Mouse (Mus musculus) intestine, postnatal 0 days (tissue): ENCODE measurements around the gene Rspo4. TPM values are rescaled to one million over a fixed set of nuclear protein-coding genes. Genes with fewer than 3 reads are reported as not detected.

Experiments
- ATAC-seq: fragments of 200-750 bp; cut with Nextera tagmentation; 2 replicates; pipeline ENCODE4 v1.8.0; 2017; ENCODE audit warnings: mild to moderate bottlenecking, moderate TSS enrichment, moderate library complexity
- H3K27ac ChIP-seq: fragments of 300-500 bp; sonication (generic); 2 replicates; pipeline ENCODE4 v1.5.1; 2014; ENCODE audit warnings: mild to moderate bottlenecking, low read depth, low read length, moderate library complexity
- H3K27me3 ChIP-seq: fragments of 300-500 bp; sonication (generic); replicated peaks from 2 replicates; pipeline ENCODE4 v1.6.1; 2014; ENCODE audit warnings: low read length, mixed read lengths; ENCODE audit not compliant: control insufficient read depth, insufficient read depth
- H3K36me3 ChIP-seq: fragments of 300-500 bp; sonication (generic); 2 replicates; pipeline ENCODE4 v1.6.1; 2014; ENCODE audit warnings: mild to moderate bottlenecking, moderate library complexity; ENCODE audit not compliant: control insufficient read depth, insufficient read depth
- H3K4me1 ChIP-seq: fragments of 300-500 bp; sonication (generic); replicated peaks from 2 replicates; pipeline ENCODE4 v1.6.1; 2014; ENCODE audit warnings: antibody characterized with exemption, low read length, mixed read lengths; ENCODE audit not compliant: control insufficient read depth, insufficient read depth
- H3K4me2 ChIP-seq: fragments of 300-500 bp; sonication (generic); replicated peaks from 2 replicates; pipeline ENCODE4 v1.6.1; 2014; ENCODE audit warnings: low read depth, mild to moderate bottlenecking, moderate library complexity
- H3K4me3 ChIP-seq: fragments of 300-500 bp; sonication (generic); 2 replicates; pipeline ENCODE4 v1.5.1; 2014; ENCODE audit warnings: low read depth, low read length
- H3K9ac ChIP-seq: fragments of 300-500 bp; sonication (generic); 2 replicates; pipeline ENCODE4 v1.6.1; 2014; ENCODE audit warnings: mild to moderate bottlenecking, low read depth, low read length
- H3K9me3 ChIP-seq: fragments of 300-500 bp; sonication (generic); 2 replicates; pipeline ENCODE4 v1.6.1; 2016; ENCODE audit warnings: mixed run types; ENCODE audit not compliant: control insufficient read depth
- CTCF ChIP-seq: sonication (generic); IDR thresholded peaks from 2 replicates; pipeline ENCODE4 v1.5.1; 2016; ENCODE audit warnings: low read depth, mild to moderate bottlenecking, control low read depth, antibody characterized with exemption, moderate library complexity
- WGBS: fragments of 180-500 bp; shearing (Covaris S2); extraction: QIAGEN DNeasy Blood & Tissue Kit; methylation state at CpG from one replicate; pipeline ENCODE4 v1.1.7; 2014; 5-methylcytosine and 5-hydroxymethylcytosine counted together
- polyA plus RNA-seq: library from polyadenylated mRNA; unstranded; fragments of >200 nt; fragmentation: Nextera tagmentation; extraction: Ambion mirVana; gene quantifications from 2 replicates; pipeline ENCODE4 v1.2.1, GENCODE M21; 2015

Gene Rspo4
- polyA plus RNA-seq, 1 experiment from 2014 or later: not detected

DNA sequence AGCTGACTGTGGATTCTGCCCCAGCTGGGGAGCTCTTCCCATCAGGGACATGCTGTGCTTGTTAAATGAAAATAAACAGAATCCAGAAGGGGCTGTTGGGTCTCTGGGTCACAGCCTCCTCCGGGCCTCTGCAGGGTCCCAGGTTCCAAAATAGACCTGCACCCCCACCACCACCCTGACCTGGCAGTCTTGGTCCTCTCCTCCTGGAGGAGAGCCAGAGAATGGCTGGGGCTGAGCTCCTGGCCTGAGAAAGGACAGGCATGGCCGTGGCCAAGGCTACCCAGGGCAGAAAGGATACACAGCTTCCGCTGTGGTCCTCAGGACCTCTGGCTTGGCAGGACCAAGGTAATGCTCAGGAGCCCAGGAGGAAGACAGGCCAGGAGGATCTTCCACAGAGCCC is 61.9 kb downstream of the Rspo4 start:
- Histone ChIP-seq H3K27me3 (no peaks in the 10 kb centered on the region), H3K36me3 (no peaks in the 10 kb centered on the region), H3K4me2 (no peak overlapping the region), H3K4me1 (no peaks in the 10 kb centered on the region), H3K9ac (no peak overlapping the region), H3K27ac (no peak overlapping the region), H3K9me3 (no peaks in the 10 kb centered on the region), H3K4me3 (no peak overlapping the region)
- ATAC-seq: no peak
- WGBS: 51% methylated on average over 3 of the region's 3 CpGs
- TF ChIP-seq CTCF: no peak

DNA sequence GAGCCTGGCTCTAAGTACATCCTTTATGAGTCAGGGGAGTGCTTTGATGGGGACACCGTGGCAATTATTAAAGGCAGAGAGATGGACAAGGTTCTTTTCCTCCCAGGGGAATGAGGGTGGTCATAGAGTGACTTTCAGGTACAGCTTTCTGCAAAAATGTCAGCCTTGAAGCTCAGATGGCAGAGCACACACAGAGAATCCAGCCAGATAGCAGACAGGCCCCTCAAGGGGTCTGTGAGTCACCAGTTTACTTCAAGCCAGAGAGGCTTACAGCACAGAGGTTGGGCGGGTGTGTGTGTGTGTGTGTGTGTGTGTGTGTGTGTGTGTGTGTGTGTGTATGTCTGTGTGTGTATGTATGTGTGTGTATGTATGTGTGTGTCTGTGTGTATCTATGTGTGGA is 64.3 kb downstream of the Rspo4 start:
- Histone ChIP-seq H3K4me1 (no peaks in the 10 kb centered on the region), H3K9me3 (no peaks in the 10 kb centered on the region), H3K9ac (no peak overlapping the region), H3K36me3 (no peaks in the 10 kb centered on the region), H3K27ac (no peak overlapping the region), H3K4me3 (no peak overlapping the region), H3K4me2 (no peak overlapping the region), H3K27me3 (no peaks in the 10 kb centered on the region)
- 67% methylated on average over 2 of the region's 2 CpGs for WGBS
- no peak for TF ChIP-seq CTCF
- ATAC-seq: no peak

DNA sequence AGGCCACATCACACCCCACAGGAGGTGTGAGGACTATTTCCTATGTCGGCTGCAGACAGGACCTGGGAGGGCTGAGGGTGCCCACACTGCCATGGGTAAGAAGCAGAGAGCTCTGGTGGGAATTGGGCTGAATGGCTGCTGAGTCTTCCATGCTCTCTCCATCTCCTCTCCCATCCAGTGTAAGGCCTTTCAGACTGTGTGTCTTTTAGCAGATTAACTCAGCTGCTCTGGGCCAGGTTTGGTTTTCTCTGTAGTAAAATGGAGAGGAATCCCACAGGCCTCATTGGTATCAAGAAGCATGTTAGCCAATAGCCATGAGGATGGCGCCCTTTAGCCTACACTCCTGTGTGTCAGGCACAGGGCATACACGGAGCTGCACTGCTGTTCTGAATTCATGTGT is 66.7 kb downstream of the Rspo4 start:
- TF ChIP-seq CTCF: no peak
- ATAC-seq: no peak

DNA sequence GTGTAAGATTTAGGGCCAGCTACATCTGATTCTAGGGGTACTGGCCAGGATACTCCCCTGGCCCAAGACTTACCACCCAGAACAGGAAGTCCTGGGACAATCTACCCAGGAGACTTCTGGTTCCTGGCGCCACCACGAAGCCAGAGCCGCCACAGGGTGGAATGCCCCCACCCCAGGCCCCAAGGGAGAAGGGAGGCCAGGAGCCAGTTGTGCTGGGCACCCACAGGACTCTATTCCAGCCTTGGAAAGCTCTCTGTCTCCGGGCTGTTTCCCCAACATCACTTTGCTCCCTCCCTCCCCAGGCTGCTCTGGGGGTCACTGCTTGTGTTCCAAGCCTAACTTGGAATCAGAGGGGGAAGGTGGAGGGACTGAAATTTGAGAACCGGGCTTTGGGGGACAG is 67.8 kb downstream of the Rspo4 start:
- Histone ChIP-seq H3K9ac (no peak overlapping the region), H3K9me3 (no peaks in the 10 kb centered on the region), H3K36me3 (no peaks in the 10 kb centered on the region), H3K4me3 (no peak overlapping the region), H3K4me1 (no peaks in the 10 kb centered on the region), H3K27me3 (no peaks in the 10 kb centered on the region), H3K27ac (no peak overlapping the region), H3K4me2 (no peak overlapping the region)
- WGBS: 36% methylated on average over 5 of the region's 5 CpGs
- ATAC-seq: no peak
- no peak for TF ChIP-seq CTCF

More for the DNA sequence above, 66.7 kb downstream of the Rspo4 start:
- 73% methylated on average over 3 of the region's 3 CpGs for WGBS
- H3K9me3 ChIP-seq: no peaks in the 10 kb centered on the region
- no peak overlapping the region for H3K9ac ChIP-seq
- H3K36me3 ChIP-seq: no peaks in the 10 kb centered on the region
- H3K27ac ChIP-seq: no peak overlapping the region
- H3K4me2 ChIP-seq: no peak overlapping the region
- H3K4me3 ChIP-seq: no peak overlapping the region
- no peaks in the 10 kb centered on the region for H3K27me3 ChIP-seq
- no peaks in the 10 kb centered on the region for H3K4me1 ChIP-seq

DNA sequence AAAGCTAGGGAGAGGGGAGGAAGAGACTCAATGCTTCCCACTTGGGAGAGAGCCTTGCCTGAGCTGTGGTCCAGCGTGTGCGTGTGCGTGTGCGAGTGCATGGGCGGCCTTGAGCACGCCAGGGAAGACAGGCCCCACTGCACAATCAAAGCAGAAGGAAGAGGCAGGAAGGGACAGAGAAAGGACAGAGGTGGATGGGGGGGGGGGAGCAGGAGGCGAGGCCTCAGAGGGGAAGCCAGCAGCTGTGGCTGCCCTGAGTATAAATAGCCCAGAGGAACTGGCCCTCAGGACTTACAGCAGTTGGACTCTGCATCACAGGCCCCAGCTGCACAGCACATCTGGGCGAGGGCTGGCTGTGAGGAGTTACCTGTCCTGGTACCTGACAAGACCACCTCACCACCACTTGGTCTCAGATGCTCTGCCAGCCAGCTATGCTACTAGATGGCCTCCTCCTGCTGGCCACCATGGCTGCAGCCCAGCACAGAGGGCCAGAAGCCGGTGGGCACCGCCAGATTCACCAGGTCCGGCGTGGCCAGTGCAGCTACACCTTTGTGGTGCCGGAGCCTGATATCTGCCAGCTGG is 68.3 kb downstream of the Rspo4 start, which contains the start of gene Angpt4:
Angpt4 (plus strand) TSS at position 292 of the 582 bp plus-strand sequence.
- Histone ChIP-seq H3K27me3 (no peaks in the 10 kb centered on the region), H3K9ac (no peak within 1 kb of the TSS), H3K4me2 (no peak within 1 kb of the TSS), H3K27ac (no peak within 1 kb of the TSS), H3K9me3 (no peaks in the 10 kb centered on the region), H3K4me3 (no peak within 1 kb of the TSS), H3K36me3 (no peaks in the 10 kb centered on the region), H3K4me1 (no peaks in the 10 kb centered on the region)
- no peak for ATAC-seq
- WGBS: 63% methylated on average over 12 of the region's 13 CpGs
- TF ChIP-seq CTCF: no peak

DNA sequence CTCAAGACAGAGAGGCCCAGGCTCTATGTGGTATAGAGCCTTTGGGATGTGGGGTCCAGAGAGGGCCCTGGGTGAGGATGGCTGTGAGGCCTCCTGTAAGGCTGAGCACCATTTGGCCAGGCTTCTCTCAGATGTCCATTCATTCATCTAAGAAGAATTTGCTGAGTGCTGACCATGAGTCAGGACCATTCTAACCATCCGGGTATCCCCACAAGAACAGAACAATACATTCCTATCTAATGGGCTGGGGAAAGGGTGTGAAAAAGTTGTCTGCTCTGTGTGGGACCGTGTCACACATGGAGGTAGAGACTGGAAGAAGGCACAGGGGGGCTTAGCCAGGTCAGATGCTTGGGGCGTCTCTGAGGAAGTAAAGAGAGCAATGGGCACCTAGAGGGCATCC is 69.0 kb downstream of the Rspo4 start:
- no peak overlapping the region for H3K4me2 ChIP-seq
- no peak for TF ChIP-seq CTCF
- no peak overlapping the region for H3K27ac ChIP-seq
- H3K4me3 ChIP-seq: no peak overlapping the region
- H3K4me1 ChIP-seq: no peaks in the 10 kb centered on the region
- H3K9ac ChIP-seq: no peak overlapping the region
- no peaks in the 10 kb centered on the region for H3K27me3 ChIP-seq
- 73% methylated on average over 3 of the region's 3 CpGs for WGBS
- ATAC-seq: no peak
- H3K36me3 ChIP-seq: no peaks in the 10 kb centered on the region
- H3K9me3 ChIP-seq: no peaks in the 10 kb centered on the region

DNA sequence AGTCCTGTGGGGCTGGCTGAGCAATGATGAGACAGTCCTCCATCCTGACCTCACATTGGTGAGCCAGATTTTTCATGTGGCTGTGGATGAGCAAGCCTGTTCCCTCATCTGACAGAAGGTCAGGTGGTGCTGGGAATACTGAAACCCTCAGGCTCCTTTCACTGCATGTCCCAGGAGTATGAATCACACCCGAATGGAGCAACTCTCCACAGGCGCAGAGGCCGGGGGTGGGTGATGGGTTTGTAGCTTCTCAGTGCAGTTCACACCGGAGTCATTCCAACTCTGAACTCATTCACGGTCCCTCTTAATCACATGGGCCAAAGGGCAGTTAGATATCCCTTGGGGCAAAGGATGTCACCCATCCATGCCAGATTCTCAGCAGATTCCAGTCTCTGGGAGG is 71.4 kb downstream of the Rspo4 start:
- H3K4me2 ChIP-seq: no peak overlapping the region
- H3K27me3 ChIP-seq: no peaks in the 10 kb centered on the region
- H3K27ac ChIP-seq: no peak overlapping the region
- no peaks in the 10 kb centered on the region for H3K9me3 ChIP-seq
- WGBS: 55% methylated on average over 5 of the region's 5 CpGs
- H3K4me1 ChIP-seq: no peaks in the 10 kb centered on the region
- TF ChIP-seq CTCF: no peak
- H3K4me3 ChIP-seq: no peak overlapping the region
- H3K9ac ChIP-seq: no peak overlapping the region
- H3K36me3 ChIP-seq: no peaks in the 10 kb centered on the region
- ATAC-seq: no peak
